Mouse (Mus musculus) fibroblast of lung, adult 2 months (primary cell): ENCODE measurements around the gene Zc3h12a.
A peak's percentile ranks its signal among the peaks of the same experiment; 100 is the strongest.

ENCODE experiments used
- DNase-seq: peaks from one replicate; pipeline ENCODE4 v3.0.0-alpha.2; 2011; ENCODE audit warnings: low read depth

Zc3h12a gene

DNA sequence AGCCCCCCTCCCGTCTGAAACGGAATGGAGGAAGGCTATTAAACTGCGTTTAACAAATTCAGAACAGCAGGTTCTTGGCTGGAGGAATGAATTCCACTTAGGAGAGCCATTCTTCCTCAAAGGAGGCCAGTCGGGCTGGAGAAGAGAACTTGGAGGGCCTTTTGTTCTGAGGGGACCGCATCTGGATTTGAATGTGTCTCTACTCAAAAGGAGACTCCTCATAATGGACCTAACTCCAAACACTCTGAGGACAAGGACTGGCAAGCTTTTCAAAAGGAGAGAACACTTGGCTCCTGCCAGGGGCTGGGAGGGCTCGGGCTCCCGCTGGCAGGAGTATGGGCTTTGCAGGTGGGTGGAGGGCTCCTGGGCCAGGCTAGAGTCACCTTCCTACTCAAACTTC is 17.0 kb upstream of the Zc3h12a start:
- no peak for DNase-seq

GRCm38 (mm10) chr4:125144211-125144610 is 16.6 kb upstream of the Zc3h12a start:
- no peak for DNase-seq

GRCm38 (mm10) chr4:125138321-125138720 is 10.7 kb upstream of the Zc3h12a start:
- DNase-seq: no peak

- DNase-seq: no peak
These were observed 8.8 kb upstream of the Zc3h12a start for GRCm38 (mm10) chr4:125136303-125136888.

DNA sequence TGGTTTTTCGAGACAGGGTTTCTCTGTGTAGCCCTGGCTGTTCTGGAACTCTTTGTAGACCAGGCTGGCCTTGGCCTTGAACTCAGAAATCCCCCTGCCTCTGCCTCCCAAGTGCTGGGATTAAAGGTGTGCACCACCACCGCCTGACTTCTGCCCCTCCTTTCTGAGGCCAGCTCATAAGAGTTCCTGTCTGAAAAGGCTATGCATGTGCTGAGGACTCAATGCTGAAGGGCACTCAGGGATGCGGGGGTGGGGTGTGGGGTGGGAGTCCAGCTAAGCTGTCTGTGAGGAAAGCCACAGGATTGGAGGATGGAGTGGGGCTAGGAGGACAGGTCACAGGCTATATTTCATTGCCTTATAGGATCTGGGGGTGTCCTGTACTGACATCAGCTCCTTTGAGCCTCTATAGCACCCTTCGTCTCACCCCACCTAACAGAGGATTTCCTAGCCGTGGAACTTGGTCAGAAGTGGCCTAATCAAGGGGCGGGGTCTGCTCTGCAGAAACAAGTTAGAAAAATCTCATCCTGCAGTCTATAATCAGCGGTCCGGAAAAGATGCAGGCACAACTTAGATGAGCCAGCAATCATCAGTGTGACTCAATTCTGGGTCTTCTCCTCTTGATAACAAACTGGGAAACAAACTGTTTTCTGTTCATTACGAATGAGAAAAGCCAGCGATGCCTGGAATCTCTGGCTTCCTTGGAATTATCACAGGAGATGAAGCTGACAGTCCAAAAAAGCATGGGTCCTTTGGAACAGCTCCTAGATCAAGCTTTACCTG is 7.6 kb upstream of the Zc3h12a start:
- no peak for DNase-seq

- DNase-seq: no peak
These were observed 7.0 kb upstream of the Zc3h12a start for GRCm38 (mm10) chr4:125134631-125135030.

- DNase-seq: no peak
These were observed 6.6 kb upstream of the Zc3h12a start for GRCm38 (mm10) chr4:125134192-125134591.

DNA sequence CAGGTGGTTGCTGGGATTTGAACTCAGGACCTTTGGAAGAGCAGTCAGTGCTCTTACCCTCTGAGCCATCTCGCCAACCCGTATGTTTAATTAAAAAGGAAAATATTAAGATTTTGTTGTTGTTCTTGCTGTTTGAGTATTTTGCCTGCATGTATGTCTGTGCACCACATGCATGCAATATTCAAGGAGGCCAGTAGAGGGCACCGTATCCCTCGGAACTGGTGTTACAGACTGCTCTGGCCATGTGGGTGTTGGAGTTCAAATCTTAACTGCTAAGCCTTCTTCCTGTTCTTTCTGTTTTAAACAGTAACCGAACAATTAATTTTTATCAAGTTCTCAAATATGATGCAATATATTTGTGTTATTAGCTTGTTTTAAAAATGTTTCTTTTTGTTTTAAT is 4.8 kb upstream of the Zc3h12a start:
- DNase-seq: no peak

DNA sequence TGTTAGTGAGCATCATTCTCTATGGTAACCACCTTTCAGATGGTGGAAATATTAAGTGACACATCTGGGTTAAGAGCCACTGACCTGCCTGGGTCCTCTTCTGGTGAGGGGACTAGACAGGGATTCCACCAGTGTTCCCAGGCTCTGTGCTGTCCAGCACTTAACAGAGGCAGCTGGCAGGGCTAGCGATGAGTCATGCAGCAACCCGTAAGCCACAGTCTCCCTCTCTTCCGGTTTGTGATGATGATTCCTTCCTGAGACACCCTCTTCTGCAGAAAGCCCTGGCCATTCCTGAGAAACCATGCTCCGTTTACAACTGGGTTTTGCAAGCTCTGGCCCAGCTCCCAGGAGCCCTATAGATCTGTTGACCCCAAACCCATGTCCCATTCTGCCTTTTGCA is 3.9 kb upstream of the Zc3h12a start:
- peak; percentile 78 for DNase-seq

DNA sequence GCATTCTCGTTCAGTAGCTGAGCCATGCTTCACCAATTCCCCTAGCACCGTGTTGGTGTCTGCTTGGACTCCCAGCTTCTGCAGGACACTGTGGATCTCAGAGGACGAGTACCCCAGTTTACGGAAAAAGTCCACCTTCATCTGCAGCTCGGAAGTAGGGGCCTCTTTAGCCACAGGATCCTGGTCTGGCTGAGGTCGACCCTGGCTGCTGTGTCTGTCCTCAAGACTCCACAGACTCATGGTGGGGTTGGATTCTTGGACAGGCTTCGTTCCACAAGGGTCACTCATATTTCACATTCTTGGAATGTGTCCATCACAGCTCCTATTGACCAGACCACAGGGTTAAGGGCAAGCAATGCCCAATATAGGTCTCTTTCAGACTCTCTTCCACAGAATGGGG is 879 bp downstream of the Zc3h12a start:
- no peak for DNase-seq

GRCm38 (mm10) chr4:125126186-125126585 is 1.5 kb downstream of the Zc3h12a start:
- no peak for DNase-seq

- no peak for DNase-seq
These were observed 2.2 kb downstream of the Zc3h12a start for GRCm38 (mm10) chr4:125125361-125125921.

- no peak for DNase-seq
These were observed 3.0 kb downstream of the Zc3h12a start for GRCm38 (mm10) chr4:125124424-125125209.

DNA sequence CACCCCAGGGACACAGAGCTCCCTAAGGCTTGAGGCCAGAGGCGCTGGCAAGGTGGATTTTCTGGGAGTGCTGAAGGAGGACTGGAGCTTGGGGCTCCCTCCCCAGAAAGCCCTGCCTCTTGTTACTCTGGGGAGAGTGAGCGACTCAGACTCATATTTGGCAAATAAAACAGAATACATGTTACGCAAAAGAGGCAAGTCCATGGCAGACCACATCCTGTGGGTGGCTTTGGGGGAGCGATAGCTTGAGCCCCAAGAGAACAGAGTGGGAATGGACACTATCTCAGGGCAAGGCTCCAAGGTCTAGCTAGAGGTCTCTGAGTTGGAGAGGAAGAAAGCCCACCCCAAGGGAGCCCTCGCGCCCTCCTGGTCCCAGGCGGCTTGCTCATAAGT is 4.4 kb downstream of the Zc3h12a start:
- DNase-seq: no peak

- DNase-seq: peak; percentile 90
These were observed 5.0 kb downstream of the Zc3h12a start for GRCm38 (mm10) chr4:125122431-125123278.

GRCm38 (mm10) chr4:125119721-125120120 is 7.9 kb downstream of the Zc3h12a start:
- DNase-seq: no peak

- DNase-seq: no peak
These were observed 8.6 kb downstream of the Zc3h12a start for GRCm38 (mm10) chr4:125119070-125119469.

- DNase-seq: no peak
These were observed 9.7 kb downstream of the Zc3h12a start for GRCm38 (mm10) chr4:125117902-125118320.

- no peak for DNase-seq
These were observed 10.7 kb downstream of the Zc3h12a start for GRCm38 (mm10) chr4:125116929-125117328.

DNA sequence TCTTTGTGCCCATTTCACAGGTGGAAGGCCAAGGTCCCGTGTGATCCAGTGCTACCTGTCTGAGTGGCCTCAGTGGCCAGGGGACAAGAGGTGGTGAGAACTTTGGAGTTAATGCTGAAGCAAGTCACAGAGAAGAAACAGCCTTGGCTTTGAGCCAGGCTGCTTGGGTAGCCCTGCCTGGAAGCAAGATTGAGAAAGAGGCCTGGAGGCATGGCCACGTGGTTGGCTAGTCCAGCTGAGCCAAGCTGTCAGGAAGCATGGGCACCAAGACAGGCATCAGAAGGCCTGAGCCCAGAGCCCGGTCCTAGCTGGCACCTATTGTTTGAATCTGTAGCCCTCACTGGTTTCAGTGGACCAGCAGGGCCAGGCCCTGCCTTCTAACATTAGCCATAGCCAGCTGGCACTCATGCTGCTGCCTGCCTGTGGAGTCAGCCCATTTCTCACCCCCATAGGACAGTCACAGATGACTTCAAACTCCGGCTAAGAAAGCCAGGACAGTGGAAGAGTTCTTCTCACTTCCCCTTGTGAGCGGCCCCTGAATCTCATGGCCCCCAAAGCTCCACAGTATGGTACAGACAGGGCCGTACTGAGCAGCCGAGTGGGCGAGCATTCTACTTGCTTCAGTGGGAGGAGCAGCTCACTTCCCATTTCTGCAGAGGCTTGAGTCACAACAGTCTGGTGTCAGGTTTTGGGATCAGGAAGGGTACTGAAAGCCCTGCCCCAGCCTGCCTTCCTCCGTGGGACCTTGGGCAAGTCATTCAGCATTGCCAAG is 11.4 kb downstream of the Zc3h12a start:
- peak; percentile 82 for DNase-seq

DNA sequence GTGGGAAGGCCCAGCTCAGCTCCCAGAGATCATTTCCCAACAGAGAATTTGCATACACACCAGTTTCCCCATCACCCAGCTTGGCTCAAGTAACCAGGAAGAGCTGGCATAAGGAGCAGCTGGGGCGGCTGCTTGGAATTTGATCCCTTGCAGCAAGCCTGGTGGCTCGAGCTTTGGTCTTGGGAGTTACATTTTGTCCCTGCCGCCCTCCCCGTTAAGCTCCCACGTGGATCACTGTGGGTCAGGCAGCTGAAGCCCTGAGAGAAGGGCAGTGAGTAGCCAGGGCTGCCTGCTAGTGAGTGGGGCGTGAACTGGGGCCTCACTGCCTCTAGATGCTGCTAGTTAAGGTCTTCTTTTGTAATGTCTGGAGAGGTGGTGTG is 11.9 kb downstream of the Zc3h12a start:
- peak; percentile 79 for DNase-seq
